Mouse (Mus musculus) lung, embryonic 14.5 days (tissue): Measurements from ENCODE around the gene Rapgef2. TPM values are rescaled to one million over a fixed set of nuclear protein-coding genes. Genes with fewer than 3 reads are reported as not detected.
A peak's percentile ranks its signal among the peaks of the same experiment; 100 is the strongest.

Experiments used
- ATAC-seq: fragments of 200-750 bp; cut with Nextera tagmentation; 2 replicates; pipeline ENCODE4 v1.8.0; 2017; ENCODE audit warnings: mild to moderate bottlenecking, moderate TSS enrichment, moderate library complexity; ENCODE audit not compliant: insufficient read depth
- DNase-seq: peaks from one replicate; pipeline ENCODE4 v3.0.0-alpha.2; 2015
- H3K27ac ChIP-seq: fragments of 300-500 bp; sonication (generic); 2 replicates; pipeline ENCODE4 v1.5.1; 2014; ENCODE audit warnings: low read depth, mild to moderate bottlenecking, moderate library complexity
- H3K27me3 ChIP-seq: fragments of 300-500 bp; sonication (generic); 2 replicates; pipeline ENCODE4 v1.6.1; 2014; ENCODE audit warnings: low read length, control low read depth; ENCODE audit not compliant: insufficient read depth
- H3K36me3 ChIP-seq: fragments of 300-500 bp; sonication (generic); 2 replicates; pipeline ENCODE4 v1.6.1; 2014; ENCODE audit warnings: control low read depth; ENCODE audit not compliant: insufficient read depth
- H3K4me1 ChIP-seq: fragments of 300-500 bp; sonication (generic); 2 replicates; pipeline ENCODE4 v1.6.1; 2014; ENCODE audit warnings: antibody characterized with exemption, control low read depth; ENCODE audit not compliant: insufficient read depth
- H3K4me2 ChIP-seq: fragments of 300-500 bp; sonication (generic); 2 replicates; pipeline ENCODE4 v1.6.1; 2014; ENCODE audit warnings: mild to moderate bottlenecking
- H3K4me3 ChIP-seq: fragments of 300-500 bp; sonication (generic); 2 replicates; pipeline ENCODE4 v1.5.1; 2014; ENCODE audit warnings: low read depth, low read length
- H3K9ac ChIP-seq: fragments of 300-500 bp; sonication (generic); 2 replicates; pipeline ENCODE4 v1.6.1; 2014
- H3K9me3 ChIP-seq: fragments of 300-500 bp; sonication (generic); 2 replicates; pipeline ENCODE4 v1.6.1; 2016; ENCODE audit warnings: low read depth, low read length, control low read depth
- CTCF ChIP-seq: IDR thresholded peaks from 2 replicates; pipeline ENCODE4 v1.5.1; 2016; ENCODE audit warnings: antibody characterized with exemption, low read depth
- WGBS: fragments of 180-500 bp; shearing (Covaris S2); extraction: QIAGEN DNeasy Blood & Tissue Kit; methylation state at CpG from one replicate; pipeline ENCODE4 v1.1.7; 2014; 5-methylcytosine and 5-hydroxymethylcytosine counted together
- polyA plus RNA-seq: library from polyadenylated mRNA; unstranded; fragments of >200 nt; fragmentation: Nextera tagmentation; extraction: Ambion mirVana; gene quantifications from 2 replicates; pipeline ENCODE4 v1.2.1, GENCODE M21; 2014

The Rapgef2 gene
- polyA plus RNA-seq, 1 experiment from 2014 or later: 10.1 TPM

GRCm38 (mm10) chr3:79210243-79210642, 76.1 kb downstream of the Rapgef2 start:
- no peak overlapping the region for H3K9ac ChIP-seq
- H3K4me2 ChIP-seq: no peak overlapping the region
- no peak for ATAC-seq
- no peak overlapping the region for H3K4me3 ChIP-seq
- no peak for TF ChIP-seq CTCF
- no peaks in the 10 kb centered on the region for H3K9me3 ChIP-seq
- no peaks in the 10 kb centered on the region for H3K4me1 ChIP-seq
- no peaks in the 10 kb centered on the region for H3K27me3 ChIP-seq
- no peak for DNase-seq
- no peak overlapping the region for H3K27ac ChIP-seq
- peaks cover 9% of the 10 kb centered on the region; the same call in 1 of the 2 replicates for H3K36me3 ChIP-seq
- WGBS: 55% methylated on average over 5 of the region's 5 CpGs

DNA sequence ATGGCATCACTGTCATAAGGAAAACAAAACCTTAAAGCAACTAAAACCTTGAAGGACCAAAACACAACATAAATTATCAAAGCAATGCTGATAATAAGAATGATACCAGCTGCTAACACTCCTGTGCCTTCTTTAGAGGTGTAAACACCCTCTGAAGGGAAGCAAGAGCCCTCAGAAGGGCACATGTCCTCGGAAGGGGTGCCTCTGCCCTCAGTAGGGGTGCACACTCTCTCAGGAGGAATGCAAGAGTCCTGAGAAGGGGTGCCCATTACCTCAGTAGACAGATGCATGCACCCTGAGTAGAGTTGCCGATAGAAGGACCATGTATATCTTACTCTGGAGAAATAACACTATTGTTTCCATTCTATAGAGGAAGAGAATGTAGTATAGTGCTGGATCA, 79.1 kb downstream of the Rapgef2 start:
- no peak for DNase-seq
- Histone ChIP-seq H3K27me3 (no peaks in the 10 kb centered on the region), H3K4me2 (no peak overlapping the region), H3K9me3 (no peaks in the 10 kb centered on the region), H3K27ac (no peak overlapping the region), H3K4me1 (peaks cover 7% of the 10 kb centered on the region), H3K36me3 (0 out of 2 replicates have a peak, but pooled peaks cover 3% of the 10 kb centered on the region), H3K4me3 (no peak overlapping the region), H3K9ac (no peak overlapping the region)
- ATAC-seq: no peak
- 81% methylated on average over 2 of the region's 2 CpGs for WGBS
- no peak for TF ChIP-seq CTCF

DNA sequence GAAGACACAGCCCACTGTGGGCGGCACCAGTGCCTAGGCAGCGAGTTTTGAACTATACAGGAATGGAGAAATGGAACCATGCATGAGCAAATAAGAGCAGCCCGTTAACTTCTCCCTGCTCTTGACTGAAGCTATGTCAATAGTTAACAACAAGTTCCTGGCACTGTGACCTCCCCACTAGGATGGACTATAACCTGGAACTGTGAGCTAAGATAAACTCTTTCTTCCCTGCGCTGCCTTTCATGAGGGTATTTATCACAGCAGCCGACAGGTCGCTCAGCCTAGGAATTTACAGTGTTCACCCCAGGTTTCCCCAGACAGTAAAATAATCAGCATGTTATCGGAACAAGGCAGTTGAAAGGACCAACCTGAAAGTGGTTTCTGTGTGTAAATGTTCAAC, 79.8 kb downstream of the Rapgef2 start:
- 0 out of 2 replicates have a peak, but pooled peaks cover 3% of the 10 kb centered on the region for H3K36me3 ChIP-seq
- H3K4me1 ChIP-seq: peaks cover 7% of the 10 kb centered on the region
- H3K9me3 ChIP-seq: no peaks in the 10 kb centered on the region
- H3K27me3 ChIP-seq: no peaks in the 10 kb centered on the region
- no peak overlapping the region for H3K9ac ChIP-seq
- H3K4me2 ChIP-seq: no peak overlapping the region
- WGBS: 85% methylated on average over 7 of the region's 7 CpGs
- no peak for TF ChIP-seq CTCF
- no peak overlapping the region for H3K27ac ChIP-seq
- no peak for DNase-seq
- ATAC-seq: no peak
- no peak overlapping the region for H3K4me3 ChIP-seq

DNA sequence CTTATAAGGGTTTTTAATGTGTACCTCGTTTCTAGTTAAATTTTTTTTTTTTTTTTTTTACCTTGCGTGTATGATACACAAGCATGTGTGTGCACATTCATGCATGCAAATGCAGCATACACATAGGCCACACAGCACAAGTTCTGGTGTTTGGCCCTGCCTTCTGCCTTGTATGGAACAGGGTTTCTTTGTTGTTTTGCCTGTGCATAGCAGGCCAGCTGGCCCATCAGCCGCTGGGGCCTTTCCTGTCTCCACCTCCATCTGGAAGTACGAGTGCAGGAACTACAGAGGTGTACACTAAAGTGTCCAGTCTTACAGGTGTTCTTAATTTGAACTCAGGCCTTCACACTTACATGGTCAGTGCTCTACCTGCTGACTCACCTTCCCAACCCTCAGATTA, 80.3 kb downstream of the Rapgef2 start:
- Histone ChIP-seq H3K27ac (no peak overlapping the region), H3K4me1 (peaks cover 7% of the 10 kb centered on the region), H3K27me3 (no peaks in the 10 kb centered on the region), H3K9me3 (no peaks in the 10 kb centered on the region), H3K9ac (no peak overlapping the region), H3K4me3 (no peak overlapping the region), H3K4me2 (no peak overlapping the region), H3K36me3 (0 out of 2 replicates have a peak, but pooled peaks cover 3% of the 10 kb centered on the region)
- DNase-seq (no peak), ATAC-seq (no peak)
- no peak for TF ChIP-seq CTCF
- 80% methylated on average over 4 of the region's 4 CpGs for WGBS

GRCm38 (mm10) chr3:79205112-79205511, 81.2 kb downstream of the Rapgef2 start:
- H3K36me3 ChIP-seq: no peaks in the 10 kb centered on the region
- H3K9me3 ChIP-seq: no peaks in the 10 kb centered on the region
- 20% methylated on average over 3 of the region's 3 CpGs for WGBS
- H3K4me1 ChIP-seq: peaks cover 7% of the 10 kb centered on the region
- H3K27ac ChIP-seq: no peak overlapping the region
- H3K4me2 ChIP-seq: no peak overlapping the region
- no peak overlapping the region for H3K9ac ChIP-seq
- no peak overlapping the region for H3K4me3 ChIP-seq
- no peak for TF ChIP-seq CTCF
- H3K27me3 ChIP-seq: no peaks in the 10 kb centered on the region
- no peak for ATAC-seq
- DNase-seq: no peak

DNA sequence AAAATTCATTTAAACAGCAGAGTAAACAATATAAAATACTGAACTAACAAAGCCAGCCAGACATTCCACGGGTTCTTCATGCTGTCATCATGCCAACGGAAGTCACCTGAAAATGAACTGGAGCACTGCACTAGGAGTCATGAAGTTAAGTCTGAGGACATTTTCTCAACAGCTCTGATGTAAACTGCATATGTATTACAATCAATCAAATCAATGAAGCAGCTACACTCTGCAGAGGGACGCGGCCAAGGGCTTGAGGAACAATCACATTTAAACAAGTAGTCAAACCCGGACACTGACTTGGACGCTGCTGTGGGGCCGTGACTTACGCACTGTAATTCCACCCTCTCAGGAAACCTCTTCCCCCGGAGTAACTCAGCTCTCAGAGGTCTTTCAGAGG, 82.1 kb downstream of the Rapgef2 start:
- Histone ChIP-seq H3K4me2 (no peak overlapping the region), H3K9me3 (no peaks in the 10 kb centered on the region), H3K4me1 (peaks cover 7% of the 10 kb centered on the region), H3K4me3 (no peak overlapping the region), H3K27ac (no peak overlapping the region), H3K9ac (no peak overlapping the region), H3K36me3 (no peaks in the 10 kb centered on the region), H3K27me3 (no peaks in the 10 kb centered on the region)
- no peak for TF ChIP-seq CTCF
- DNase-seq (no peak), ATAC-seq (no peak)
- 62% methylated on average over 9 of the region's 9 CpGs for WGBS

DNA sequence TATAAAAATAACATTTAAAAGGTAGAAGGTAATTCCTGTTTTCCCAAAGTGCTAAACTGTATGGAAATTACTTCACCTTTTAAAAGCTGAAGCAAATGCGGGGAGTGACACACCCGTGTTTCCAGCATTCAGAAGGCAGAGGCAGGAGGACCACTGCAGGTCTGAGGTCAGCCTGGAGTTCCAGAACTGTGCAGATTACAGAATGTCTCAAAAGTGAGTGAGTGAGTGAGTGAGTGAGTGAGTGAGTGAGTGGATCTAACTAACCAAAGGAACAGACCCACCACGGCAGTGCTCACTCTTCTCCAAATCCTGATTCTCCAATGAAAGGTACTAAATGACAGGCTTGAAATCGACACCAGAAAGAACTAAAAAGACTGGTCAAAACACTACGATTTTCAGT, 82.5 kb downstream of the Rapgef2 start:
- peaks cover 7% of the 10 kb centered on the region for H3K4me1 ChIP-seq
- H3K9me3 ChIP-seq: no peaks in the 10 kb centered on the region
- ATAC-seq (no peak), DNase-seq (no peak)
- no peak for TF ChIP-seq CTCF
- no peak overlapping the region for H3K27ac ChIP-seq
- no peak overlapping the region for H3K4me2 ChIP-seq
- H3K27me3 ChIP-seq: no peaks in the 10 kb centered on the region
- no peak overlapping the region for H3K9ac ChIP-seq
- H3K4me3 ChIP-seq: no peak overlapping the region
- 73% methylated on average over 5 of the region's 5 CpGs for WGBS
- no peaks in the 10 kb centered on the region for H3K36me3 ChIP-seq

DNA sequence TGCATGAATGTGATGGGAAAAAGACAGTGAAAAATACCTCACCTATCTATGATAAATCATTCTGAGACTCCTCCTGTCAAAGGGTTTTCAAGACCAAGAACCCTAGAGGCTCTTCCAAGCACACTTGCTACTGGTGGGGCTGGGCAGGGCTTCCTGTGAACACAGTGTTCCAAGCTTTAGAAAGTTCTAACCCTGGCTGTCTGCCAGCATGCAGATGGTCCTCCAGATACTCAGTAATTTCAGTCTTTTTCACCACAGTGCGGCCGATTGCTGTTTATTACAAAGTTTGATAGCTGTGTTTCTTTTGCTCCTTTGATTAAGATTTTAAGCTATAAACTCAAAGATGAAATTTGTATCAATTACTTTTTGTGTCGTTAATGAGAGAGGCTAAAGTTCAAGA, 83.1 kb downstream of the Rapgef2 start:
- TF ChIP-seq CTCF: no peak
- no peak overlapping the region for H3K27ac ChIP-seq
- ATAC-seq: peak; percentile 46; the same call in 1 of the 2 replicates
- peak; percentile 87 for DNase-seq
- peaks cover 7% of the 10 kb centered on the region for H3K4me1 ChIP-seq
- no peaks in the 10 kb centered on the region for H3K27me3 ChIP-seq
- H3K4me2 ChIP-seq: no peak overlapping the region
- H3K36me3 ChIP-seq: no peaks in the 10 kb centered on the region
- WGBS: 26% methylated on average over 3 of the region's 3 CpGs
- H3K9ac ChIP-seq: no peak overlapping the region
- no peak overlapping the region for H3K4me3 ChIP-seq
- H3K9me3 ChIP-seq: no peaks in the 10 kb centered on the region
